Mouse (Mus musculus) neutrophil, adult 83 days (primary cell): ENCODE data around the gene Tcf7l2. TPM values are rescaled to one million over a fixed set of nuclear protein-coding genes. Genes with fewer than 3 reads are reported as not detected.

Experiments used
- total RNA-seq, 2 experiments: library from RNA; stranded (reverse); gene quantifications; one replicate each; pipeline ENCODE4 v1.2.4; 2023

Gene Tcf7l2
- total RNA-seq = 1 to 10 TPM; 1.9 to 3.2 TPM

DNA sequence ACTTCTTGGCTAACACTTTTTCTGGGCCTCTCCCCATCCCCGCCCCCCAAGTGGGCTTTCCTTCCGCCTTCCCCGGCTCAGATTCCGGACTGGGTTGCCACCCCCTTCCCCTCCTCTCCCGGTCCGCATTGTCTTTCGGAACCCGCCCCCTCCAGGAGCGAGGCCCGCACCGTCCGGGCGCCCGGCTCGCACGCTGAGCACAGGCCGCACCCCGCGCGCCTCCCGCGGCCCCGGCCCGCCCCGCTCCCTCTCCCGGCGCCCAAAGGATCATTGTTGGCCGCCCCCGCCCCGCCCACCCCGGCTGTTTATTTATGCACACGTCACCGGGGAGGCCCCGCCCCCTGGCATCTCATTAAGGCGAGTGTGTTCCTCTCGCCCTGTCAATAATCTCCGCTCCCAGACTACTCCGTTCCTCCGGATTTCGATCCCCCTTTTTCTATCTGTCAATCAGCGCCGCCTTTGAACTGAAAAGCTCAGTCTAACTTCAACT, at the start of gene Tcf7l2:
Gene Tcf7l2, plus strand, starts transcription at position 382 of the 490 bp plus-strand sequence.

